Mouse (Mus musculus) neutrophil, adult 5-6 weeks (primary cell): Measurements from ENCODE around the gene Gm21988. TPM values are rescaled to one million over a fixed set of nuclear protein-coding genes. Genes with fewer than 3 reads are reported as not detected.

Experiments used
- ATAC-seq: fragments of 151-379, 151-347 bp; 2 replicates; pipeline ENCODE4 v1.8.0; 2017; ENCODE audit warnings: mild to moderate bottlenecking, moderate TSS enrichment; ENCODE audit not compliant: insufficient number of reproducible peaks, poor library complexity, low FRiP score, severe bottlenecking; ENCODE audit errors: extremely low read depth
- total RNA-seq: library from RNA; stranded (forward); fragments of 200-1000 nt; gene quantifications from 2 replicates; pipeline ENCODE4 v1.2.3, GENCODE M21; 2017

Gene Gm21988
- total RNA-seq, 1 experiment from 2014 or later, result 0.47 TPM

GRCm38 (mm10) chr11:70199107-70199506 lies 40.5 kb downstream of the Gm21988 start:
- no peak for ATAC-seq

GRCm38 (mm10) chr11:70198332-70198731 lies 41.3 kb downstream of the Gm21988 start:
- ATAC-seq, result no peak

DNA sequence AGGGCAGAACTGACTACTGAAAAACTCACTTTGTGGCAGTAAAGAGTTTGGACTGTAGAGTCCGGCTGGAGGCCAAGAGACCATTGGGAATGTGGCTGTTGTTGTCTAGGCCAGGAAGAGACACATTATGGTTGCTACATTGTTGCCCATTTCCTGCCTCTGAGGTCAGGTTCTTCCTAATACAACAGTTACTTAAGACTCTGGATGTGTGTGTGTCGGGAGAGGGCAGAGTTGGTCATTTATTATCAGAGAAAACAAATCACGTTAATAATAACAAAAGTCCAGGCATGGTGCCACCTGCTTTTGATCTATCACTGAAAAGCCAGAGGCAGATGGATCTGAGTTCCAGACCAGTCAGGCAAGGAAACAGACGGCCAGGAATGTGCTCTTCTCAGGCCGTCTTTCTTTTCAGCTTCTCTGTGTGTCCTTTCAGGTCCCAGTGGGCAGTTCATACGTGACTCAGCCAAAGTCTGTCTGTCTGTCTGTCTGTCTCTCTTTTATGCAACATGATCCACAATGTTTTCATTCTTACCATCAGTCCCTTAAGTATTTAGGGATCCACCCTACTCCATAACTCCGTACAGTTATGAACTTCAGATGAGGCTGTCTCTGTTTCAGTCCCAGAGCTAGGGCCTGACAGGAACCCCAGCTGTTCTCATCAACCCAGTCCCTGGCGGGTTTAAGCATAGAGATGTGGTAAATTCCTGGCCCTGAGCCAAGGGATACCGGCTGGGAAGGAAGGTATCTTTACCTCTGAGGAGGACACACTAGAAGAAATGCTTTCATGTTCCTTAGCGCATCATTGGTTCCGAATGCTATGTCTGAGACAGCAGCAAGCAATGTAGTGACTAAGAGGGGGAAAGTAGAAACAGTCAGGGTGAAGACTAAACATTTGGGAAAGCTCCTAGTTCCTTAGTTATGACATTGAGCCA lies 46.0 kb downstream of the Gm21988 start:
- no peak for ATAC-seq

- no peak for ATAC-seq
Measured at GRCm38 (mm10) chr11:70192157-70192556, 47.5 kb downstream of the Gm21988 start.

GRCm38 (mm10) chr11:70191188-70191587 lies 48.4 kb downstream of the Gm21988 start:
- ATAC-seq, result no peak

- no peak for ATAC-seq
Measured at GRCm38 (mm10) chr11:70189319-70190134, 50.1 kb downstream of the Gm21988 start.

Other genes with a start within 250 kb of the Gm21988 start
- gene Gabarap, start 248.7 kb downstream of the Gm21988 start, total RNA-seq, result 397 and 455 TPM in 2 replicates
- gene Phf23, start 244.1 kb downstream of the Gm21988 start, total RNA-seq, result 74.4 and 80.3 TPM in 2 replicates
- gene Dvl2, start 239.2 kb downstream of the Gm21988 start, total RNA-seq, result 41.0 and 41.7 TPM in 2 replicates
- gene Acadvl, start 224.4 kb downstream of the Gm21988 start, total RNA-seq, result 45.2 and 46.7 TPM in 2 replicates
- gene Dlg4, start 222.9 kb downstream of the Gm21988 start, total RNA-seq, result 2.4 and 2.9 TPM in 2 replicates
- not detected in 2 replicates for gene Asgr1, start 185.7 kb downstream of the Gm21988 start, total RNA-seq
- gene Asgr2, start 147.2 kb downstream of the Gm21988 start, total RNA-seq, result not detected in 2 replicates
- gene Mgl2, start 109.5 kb downstream of the Gm21988 start, total RNA-seq, result not detected in 2 replicates
- gene Clec10a, start 83.6 kb downstream of the Gm21988 start, total RNA-seq, result 2.6 and 3.6 TPM in 2 replicates
- gene Slc16a11, start 27.1 kb downstream of the Gm21988 start, total RNA-seq, result 1.4 and 2.7 TPM in 2 replicates
- 1.5 and 2.1 TPM in 2 replicates for gene Slc16a13, start 18.8 kb downstream of the Gm21988 start, total RNA-seq
- gene Bcl6b, start 10.0 kb downstream of the Gm21988 start, total RNA-seq, result 0.12 TPM in 1 of 2 replicates, not detected in the other
- gene 0610010K14Rik, start 1.9 kb downstream of the Gm21988 start, total RNA-seq, result 21.9 and 26.8 TPM in 2 replicates
- 60.4 and 69.0 TPM in 2 replicates for gene Rnasek, start within 50 bp of the Gm21988 start, total RNA-seq
- gene Alox12, start 15.5 kb upstream of the Gm21988 start, total RNA-seq, result 9.6 and 10.5 TPM in 2 replicates
- 0.35 and 2.0 TPM in 2 replicates for gene Alox12e, start 82.8 kb upstream of the Gm21988 start, total RNA-seq
- gene Alox15, start 112.2 kb upstream of the Gm21988 start, total RNA-seq, result 4.5 and 7.1 TPM in 2 replicates
- 4.9 and 5.5 TPM in 2 replicates for gene Pelp1, start 170.2 kb upstream of the Gm21988 start, total RNA-seq
- gene Arrb2, start 192.8 kb upstream of the Gm21988 start, total RNA-seq, result 278 and 300 TPM in 2 replicates
- 43.7 and 46.3 TPM in 2 replicates for gene Med11, start 212.1 kb upstream of the Gm21988 start, total RNA-seq
- gene Zmynd15, start 219.6 kb upstream of the Gm21988 start, total RNA-seq, result 0.37 and 0.58 TPM in 2 replicates
- 0.74 TPM in 1 of 2 replicates, not detected in the other for gene Cxcl16, start 220.2 kb upstream of the Gm21988 start, total RNA-seq